Mouse (Mus musculus) thymus, adult 2 months (tissue): ENCODE measurements at regions not wholly inside any gene's neighbourhood (a gene's known extent, or its start where the extent isn't known, plus 50 kb on each side); places are given as distances from the start of the nearest gene placed in this dataset.

Source experiments
- DNase-seq: peaks from one replicate; pipeline ENCODE4 v3.0.0; 2021
- H3K27ac ChIP-seq: fragments of 200-500 bp; 2 replicates; pipeline ENCODE4 v1.5.1; 2012; ENCODE audit warnings: low read length, control low read depth; ENCODE audit not compliant: control insufficient read depth, insufficient read depth
- H3K27me3 ChIP-seq: fragments of 200-500 bp; 2 replicates; pipeline ENCODE4 v1.6.1; 2012; ENCODE audit warnings: mild to moderate bottlenecking, low read length, moderate library complexity, mixed read lengths; ENCODE audit not compliant: control insufficient read depth, insufficient read depth
- H3K36me3 ChIP-seq: fragments of 200-500 bp; 2 replicates; pipeline ENCODE4 v1.6.1; 2012; ENCODE audit warnings: mild to moderate bottlenecking, low read length, moderate library complexity; ENCODE audit not compliant: control insufficient read depth, insufficient read depth
- H3K4me1 ChIP-seq: fragments of 200-500 bp; replicated peaks from 2 replicates; pipeline ENCODE4 v1.6.1; 2012; ENCODE audit warnings: low read length; ENCODE audit not compliant: control insufficient read depth, insufficient read depth
- H3K4me3 ChIP-seq: fragments of 200-500 bp; 2 replicates; pipeline ENCODE4 v1.5.1; 2012; ENCODE audit warnings: mild to moderate bottlenecking, low read length, control low read depth, moderate library complexity; ENCODE audit not compliant: control insufficient read depth, insufficient read depth
- CTCF ChIP-seq: fragments of 200-500 bp; IDR thresholded peaks from 2 replicates; pipeline ENCODE4 v1.5.1; 2012; ENCODE audit warnings: mild to moderate bottlenecking, control low read depth, low read length, moderate library complexity, borderline replicate concordance; ENCODE audit not compliant: control insufficient read depth, poor library complexity, insufficient read depth; ENCODE audit errors: extremely low read depth
- POLR2A ChIP-seq: fragments of 200-500 bp; IDR thresholded peaks from 2 replicates; pipeline ENCODE4 v1.6.1; 2012; ENCODE audit warnings: mild to moderate bottlenecking, low read length, control low read depth, moderate library complexity; ENCODE audit not compliant: control insufficient read depth, poor library complexity, insufficient read depth; ENCODE audit errors: extremely low read depth
- WGBS: fragments of 180-500 bp; shearing (Covaris S2); methylation state at CpG from one replicate; pipeline ENCODE4 v1.1.7; 2018; 5-methylcytosine and 5-hydroxymethylcytosine counted together

DNA sequence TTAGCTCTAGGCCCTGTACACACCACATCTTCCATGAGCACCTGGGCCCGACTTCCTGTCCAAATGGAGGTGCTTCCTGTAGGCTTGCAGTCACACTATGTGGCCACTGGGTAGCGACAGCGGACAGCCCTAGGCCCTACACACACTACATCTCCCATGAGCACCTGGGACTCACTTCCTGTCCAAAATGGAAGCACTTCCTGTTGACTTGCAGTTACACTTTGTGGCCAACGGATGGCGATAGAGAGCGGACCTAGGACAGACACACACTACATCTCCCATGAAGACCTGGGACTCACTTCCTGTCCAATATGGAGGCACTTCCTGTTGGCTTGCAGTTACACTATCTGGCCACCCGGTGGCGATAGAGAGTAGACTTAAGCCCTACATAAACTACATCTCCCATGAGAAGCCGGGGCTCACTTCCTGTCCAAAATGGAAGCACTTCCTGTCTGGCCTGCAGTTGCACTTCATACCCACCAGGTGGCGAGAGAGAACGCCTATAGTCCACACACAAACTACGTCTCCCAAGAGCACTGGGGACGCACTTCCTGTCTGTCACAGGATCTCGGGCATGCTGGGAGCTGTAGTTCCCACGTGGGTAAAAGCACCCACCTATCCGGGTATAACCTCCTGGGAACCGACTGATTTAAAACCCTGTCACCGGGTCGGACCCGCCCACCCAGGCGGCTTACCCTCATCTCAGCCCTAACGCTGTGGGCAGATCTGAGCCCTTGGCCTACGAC is 96.1 kb upstream of the Rab39b start:
- no peak overlapping the region for H3K27ac ChIP-seq
- TF ChIP-seq CTCF = peak; percentile 34; the same call in 1 of the 2 replicates
- TF ChIP-seq POLR2A = no peak
- DNase-seq = peak; percentile 86
- no peaks in the 10 kb centered on the region for H3K27me3 ChIP-seq
- H3K4me3 ChIP-seq = no peak overlapping the region
- H3K4me1 ChIP-seq = peaks cover 2% of the 10 kb centered on the region; the same call in 1 of the 2 replicates
- 1% methylated on average over 23 of the region's 23 CpGs for WGBS
- H3K36me3 ChIP-seq = no peaks in the 10 kb centered on the region

DNA sequence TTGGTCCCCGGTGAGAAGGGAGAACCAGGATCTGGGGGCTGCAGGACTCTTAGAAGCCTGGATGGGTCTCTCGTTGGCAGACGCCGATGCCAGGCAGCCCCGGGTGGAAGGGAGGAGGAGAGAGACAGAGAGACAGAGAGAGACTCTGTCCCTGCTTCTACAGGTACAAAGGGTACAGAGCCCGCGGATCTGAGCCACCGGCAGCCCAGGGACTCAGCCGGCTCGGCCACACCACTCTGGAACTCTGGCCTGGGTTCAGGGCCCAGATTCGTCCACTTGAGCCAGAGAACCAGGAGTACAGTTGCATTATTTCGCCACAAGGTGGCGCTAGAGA is 95.5 kb upstream of the Rab39b start:
- Histone ChIP-seq H3K27ac (no peak overlapping the region), H3K4me1 (peaks cover 2% of the 10 kb centered on the region; the same call in 1 of the 2 replicates), H3K36me3 (no peaks in the 10 kb centered on the region), H3K4me3 (peak overlapping the region; percentile 3; the same call in 1 of the 2 replicates), H3K27me3 (no peaks in the 10 kb centered on the region)
- no peak for DNase-seq
- peak; percentile 64; the same call in 1 of the 2 replicates for TF ChIP-seq CTCF
- no peak for TF ChIP-seq POLR2A
- 61% methylated on average over 13 of the region's 13 CpGs for WGBS

DNA sequence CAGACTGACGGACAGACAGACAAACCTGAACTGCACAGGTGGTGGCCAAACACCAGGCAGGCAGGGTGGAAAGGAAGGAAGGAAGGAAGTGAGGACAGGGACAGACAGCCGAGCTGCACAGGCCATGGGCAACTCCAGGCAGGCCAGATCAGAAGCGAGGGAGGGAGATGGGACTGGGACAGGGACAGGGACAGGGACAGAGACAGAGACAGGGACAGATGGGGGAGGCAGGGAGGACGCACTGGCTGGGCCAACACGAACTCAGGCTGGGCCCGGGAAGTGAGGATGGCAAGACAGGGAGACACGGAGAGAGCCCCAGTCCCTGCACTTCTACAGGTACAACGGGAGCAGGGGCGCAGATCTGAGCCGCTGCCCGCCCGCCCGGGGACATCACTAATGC is 94.9 kb upstream of the Rab39b start:
- peak overlapping the region; percentile 3; the same call in 1 of the 2 replicates for H3K4me3 ChIP-seq
- no peaks in the 10 kb centered on the region for H3K27me3 ChIP-seq
- peaks cover 2% of the 10 kb centered on the region; the same call in 1 of the 2 replicates for H3K4me1 ChIP-seq
- H3K36me3 ChIP-seq = no peaks in the 10 kb centered on the region
- WGBS = 85% methylated on average over 11 of the region's 13 CpGs
- no peak for DNase-seq
- H3K27ac ChIP-seq = no peak overlapping the region
- TF ChIP-seq CTCF (no peak), POLR2A (no peak)

DNA sequence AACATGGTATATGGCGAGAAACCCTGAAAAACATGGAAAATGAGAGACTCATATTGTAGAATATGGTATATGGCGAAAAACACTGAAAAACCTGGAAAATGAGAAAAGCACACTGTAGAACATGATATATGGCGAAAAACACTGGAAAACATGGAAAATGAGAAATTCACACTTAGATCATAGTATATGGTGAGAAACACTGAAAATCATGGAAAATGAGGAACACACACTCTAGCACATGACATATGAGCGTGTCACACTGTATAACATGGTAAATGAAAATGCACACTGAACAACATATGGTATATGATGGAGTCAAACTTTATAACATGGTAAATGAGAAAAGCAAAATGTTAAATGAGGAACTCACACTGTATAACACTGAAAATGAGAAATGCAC is 89.6 kb upstream of the Rab39b start:
- Histone ChIP-seq H3K27me3 (no peaks in the 10 kb centered on the region), H3K4me1 (no peaks in the 10 kb centered on the region), H3K36me3 (no peaks in the 10 kb centered on the region), H3K27ac (no peak overlapping the region), H3K4me3 (no peak overlapping the region)
- TF ChIP-seq CTCF = no peak
- no peak for TF ChIP-seq POLR2A
- 95% methylated on average over 4 of the region's 4 CpGs for WGBS
- no peak for DNase-seq

DNA sequence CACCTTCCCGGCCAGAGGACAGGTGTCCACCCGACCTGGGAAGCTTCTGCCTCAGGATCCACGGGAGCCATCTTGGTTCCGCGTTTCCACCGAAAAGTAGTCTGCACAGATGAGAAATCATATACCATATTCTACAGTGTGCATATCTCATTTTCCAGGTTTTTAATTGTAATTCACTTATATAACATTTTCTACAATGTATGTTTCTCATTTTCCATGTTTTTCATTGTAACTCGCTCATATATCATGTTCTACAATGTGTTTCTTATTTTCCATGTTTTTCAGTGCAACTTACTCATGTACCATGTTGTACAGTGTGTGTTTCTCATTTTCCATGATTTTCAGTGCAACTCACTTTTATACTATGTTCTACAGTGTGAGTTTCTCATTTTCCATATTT is 65.4 kb upstream of the Rab39b start:
- no peak overlapping the region for H3K27ac ChIP-seq
- no peaks in the 10 kb centered on the region for H3K36me3 ChIP-seq
- no peaks in the 10 kb centered on the region for H3K4me1 ChIP-seq
- H3K4me3 ChIP-seq = no peak overlapping the region
- DNase-seq = no peak
- TF ChIP-seq POLR2A (no peak), CTCF (no peak)
- no peaks in the 10 kb centered on the region for H3K27me3 ChIP-seq
- WGBS = 93% methylated on average over 7 of the region's 7 CpGs
